Mouse (Mus musculus) liver, embryonic 14.5 days (tissue): ENCODE results near the gene Cldn3.

Source experiments
- CTCF ChIP-seq: IDR thresholded peaks from 2 replicates; pipeline ENCODE4 v1.5.1; 2016; ENCODE audit warnings: antibody characterized with exemption, low read depth, control low read depth
- EP300 ChIP-seq: IDR thresholded peaks from 2 replicates; pipeline ENCODE4 v1.6.1; 2016; ENCODE audit warnings: antibody characterized with exemption, low read depth

GRCm38 (mm10) chr5:134973526-134973925, 12.5 kb upstream of the Cldn3 start:
- TF ChIP-seq EP300 (no peak), CTCF (no peak)
